Mouse (Mus musculus): ENCODE measurements around the gene Srd5a1. TPM values are rescaled to one million over a fixed set of nuclear protein-coding genes. Genes with fewer than 3 reads are reported as not detected.
"Not testable (repeated sequence)": the region's sequence is repeated elsewhere in the genome, so short reads cannot be mapped to it uniquely, and the experiment has no call there.

Srd5a1 gene
- polyA plus RNA-seq, 1 experiment from 2014 or later: 27.9 TPM

GRCm38 (mm10) chr13:69592226-69592625 lies 19.0 kb downstream of the Srd5a1 start:
- no peak overlapping the region for H3K4me2 ChIP-seq
- WGBS: 81% methylated on average over 8 of the region's 8 CpGs
- H3K9me3 ChIP-seq: no peaks in the 10 kb centered on the region
- no peak for ATAC-seq (ENCODE audit: low FRiP score, low read depth)
- H3K27ac ChIP-seq (replicated peaks): no peak overlapping the region
- H3K4me3 ChIP-seq: no peak overlapping the region
- H3K9ac ChIP-seq: no peak overlapping the region
- H3K4me1 ChIP-seq (replicated peaks): no peaks in the 10 kb centered on the region
- H3K36me3 ChIP-seq: no peaks in the 10 kb centered on the region
- H3K27me3 ChIP-seq: no peaks in the 10 kb centered on the region

- no peaks in the 10 kb centered on the region for H3K9me3 ChIP-seq
- no peaks in the 10 kb centered on the region for H3K4me1 ChIP-seq (replicated peaks)
- H3K4me3 ChIP-seq: no peak overlapping the region
- no peak overlapping the region for H3K4me2 ChIP-seq
- no peak overlapping the region for H3K27ac ChIP-seq (replicated peaks)
- no peak for ATAC-seq (ENCODE audit: low FRiP score, low read depth)
- H3K9ac ChIP-seq: no peak overlapping the region
- WGBS: 93% methylated on average over 5 of the region's 5 CpGs
- no peaks in the 10 kb centered on the region for H3K36me3 ChIP-seq
- H3K27me3 ChIP-seq: no peaks in the 10 kb centered on the region
Observed at GRCm38 (mm10) chr13:69591338-69591737, 19.9 kb downstream of the Srd5a1 start.

- Histone ChIP-seq H3K36me3 (no peaks in the 10 kb centered on the region), H3K27me3 (no peaks in the 10 kb centered on the region), H3K9me3 (no peaks in the 10 kb centered on the region), H3K9ac (no peak overlapping the region), H3K4me2 (no peak overlapping the region), H3K4me1 (replicated peaks) (no peaks in the 10 kb centered on the region), H3K27ac (replicated peaks) (no peak overlapping the region), H3K4me3 (no peak overlapping the region)
- WGBS: 73% methylated on average over 6 of the region's 6 CpGs
- ATAC-seq (ENCODE audit: low FRiP score, low read depth): no peak
Observed at GRCm38 (mm10) chr13:69588263-69588662, 23.0 kb downstream of the Srd5a1 start.

GRCm38 (mm10) chr13:69587849-69588248 lies 23.4 kb downstream of the Srd5a1 start:
- Histone ChIP-seq H3K4me3 (no peak overlapping the region), H3K9me3 (no peaks in the 10 kb centered on the region), H3K9ac (no peak overlapping the region), H3K36me3 (no peaks in the 10 kb centered on the region), H3K27me3 (no peaks in the 10 kb centered on the region), H3K4me2 (no peak overlapping the region), H3K4me1 (replicated peaks) (no peaks in the 10 kb centered on the region), H3K27ac (replicated peaks) (no peak overlapping the region)
- ATAC-seq (ENCODE audit: low FRiP score, low read depth): no peak
- WGBS: 81% methylated on average over 3 of the region's 3 CpGs

GRCm38 (mm10) chr13:69586337-69586736 lies 24.9 kb downstream of the Srd5a1 start:
- no peaks in the 10 kb centered on the region for H3K4me1 ChIP-seq (replicated peaks)
- H3K4me2 ChIP-seq: no peak overlapping the region
- no peaks in the 10 kb centered on the region for H3K36me3 ChIP-seq
- no peak overlapping the region for H3K9ac ChIP-seq
- H3K27ac ChIP-seq (replicated peaks): no peak overlapping the region
- H3K9me3 ChIP-seq: no peaks in the 10 kb centered on the region
- 64% methylated on average over 10 of the region's 10 CpGs for WGBS
- ATAC-seq (ENCODE audit: low FRiP score, low read depth): no peak
- no peaks in the 10 kb centered on the region for H3K27me3 ChIP-seq
- H3K4me3 ChIP-seq: no peak overlapping the region

- no peak overlapping the region for H3K27ac ChIP-seq (replicated peaks)
- no peaks in the 10 kb centered on the region for H3K4me1 ChIP-seq (replicated peaks)
- 70% methylated on average over 6 of the region's 6 CpGs for WGBS
Observed at GRCm38 (mm10) chr13:69585828-69586227, 25.4 kb downstream of the Srd5a1 start.

GRCm38 (mm10) chr13:69583591-69583990 lies 27.7 kb downstream of the Srd5a1 start:
- ATAC-seq (ENCODE audit: low FRiP score, low read depth): no peak
- no peaks in the 10 kb centered on the region for H3K36me3 ChIP-seq
- 94% methylated on average over 6 of the region's 6 CpGs for WGBS
- H3K27ac ChIP-seq (replicated peaks): no peak overlapping the region
- no peak overlapping the region for H3K9ac ChIP-seq
- no peaks in the 10 kb centered on the region for H3K4me1 ChIP-seq (replicated peaks)
- H3K27me3 ChIP-seq: no peaks in the 10 kb centered on the region
- H3K9me3 ChIP-seq: no peaks in the 10 kb centered on the region
- H3K4me3 ChIP-seq: no peak overlapping the region
- H3K4me2 ChIP-seq: no peak overlapping the region

More at GRCm38 (mm10) chr13:69585828-69586227, 25.4 kb downstream of the Srd5a1 start:
- H3K9ac ChIP-seq: no peak overlapping the region
- no peaks in the 10 kb centered on the region for H3K27me3 ChIP-seq
- ATAC-seq (ENCODE audit: low FRiP score, low read depth): no peak
- no peak overlapping the region for H3K4me2 ChIP-seq
- H3K4me3 ChIP-seq: no peak overlapping the region
- no peaks in the 10 kb centered on the region for H3K36me3 ChIP-seq
- no peaks in the 10 kb centered on the region for H3K9me3 ChIP-seq

GRCm38 (mm10) chr13:69582411-69582810 lies 28.8 kb downstream of the Srd5a1 start:
- Histone ChIP-seq H3K27me3 (no peaks in the 10 kb centered on the region), H3K9ac (no peak overlapping the region), H3K27ac (replicated peaks) (no peak overlapping the region), H3K4me3 (no peak overlapping the region), H3K9me3 (no peaks in the 10 kb centered on the region), H3K4me2 (no peak overlapping the region), H3K4me1 (replicated peaks) (no peaks in the 10 kb centered on the region), H3K36me3 (no peaks in the 10 kb centered on the region)
- WGBS: 93% methylated on average over 6 of the region's 6 CpGs
- no peak for ATAC-seq (ENCODE audit: low FRiP score, low read depth)

- Histone ChIP-seq H3K4me1 (replicated peaks) (no peaks in the 10 kb centered on the region), H3K27me3 (no peaks in the 10 kb centered on the region), H3K4me3 (no peak overlapping the region), H3K4me2 (no peak overlapping the region), H3K36me3 (no peaks in the 10 kb centered on the region), H3K9me3 (no peaks in the 10 kb centered on the region), H3K9ac (no peak overlapping the region), H3K27ac (replicated peaks) (no peak overlapping the region)
- 93% methylated on average over 16 of the region's 16 CpGs for WGBS
- no peak for ATAC-seq (ENCODE audit: low FRiP score, low read depth)
Observed at GRCm38 (mm10) chr13:69577181-69577834, 33.9 kb downstream of the Srd5a1 start.

GRCm38 (mm10) chr13:69576676-69577075 lies 34.6 kb downstream of the Srd5a1 start:
- Histone ChIP-seq H3K36me3 (no peaks in the 10 kb centered on the region), H3K4me1 (replicated peaks) (no peaks in the 10 kb centered on the region), H3K4me2 (no peak overlapping the region), H3K4me3 (no peak overlapping the region), H3K27ac (replicated peaks) (no peak overlapping the region), H3K9ac (no peak overlapping the region), H3K9me3 (no peaks in the 10 kb centered on the region), H3K27me3 (no peaks in the 10 kb centered on the region)
- ATAC-seq (ENCODE audit: low FRiP score, low read depth): no peak
- 61% methylated on average over 11 of the region's 11 CpGs for WGBS

GRCm38 (mm10) chr13:69572594-69572993 lies 38.6 kb downstream of the Srd5a1 start:
- 95% methylated on average over 3 of the region's 3 CpGs for WGBS
- Histone ChIP-seq H3K27me3 (no peaks in the 10 kb centered on the region), H3K27ac (replicated peaks) (no peak overlapping the region), H3K4me2 (no peak overlapping the region), H3K4me1 (replicated peaks) (no peaks in the 10 kb centered on the region), H3K4me3 (no peak overlapping the region), H3K36me3 (no peaks in the 10 kb centered on the region), H3K9me3 (no peaks in the 10 kb centered on the region), H3K9ac (no peak overlapping the region)
- ATAC-seq (ENCODE audit: low FRiP score, low read depth): no peak

GRCm38 (mm10) chr13:69569201-69569600 lies 42.0 kb downstream of the Srd5a1 start:
- H3K9me3 ChIP-seq: no peaks in the 10 kb centered on the region
- no peak overlapping the region for H3K4me2 ChIP-seq
- no peak for ATAC-seq (ENCODE audit: low FRiP score, low read depth)
- no peak overlapping the region for H3K9ac ChIP-seq
- H3K4me3 ChIP-seq: no peak overlapping the region
- H3K27me3 ChIP-seq: no peaks in the 10 kb centered on the region
- H3K36me3 ChIP-seq: no peaks in the 10 kb centered on the region
- no peak overlapping the region for H3K27ac ChIP-seq (replicated peaks)
- 86% methylated on average over 9 of the region's 9 CpGs for WGBS
- H3K4me1 ChIP-seq (replicated peaks): no peaks in the 10 kb centered on the region

GRCm38 (mm10) chr13:69565401-69565800 lies 45.8 kb downstream of the Srd5a1 start:
- 95% methylated on average over 4 of the region's 4 CpGs for WGBS
- not testable (repeated sequence) for H3K4me1 ChIP-seq (replicated peaks); ATAC-seq (ENCODE audit: low FRiP score, low read depth); H3K27me3 ChIP-seq; H3K36me3 ChIP-seq; H3K4me2 ChIP-seq; H3K4me3 ChIP-seq; H3K9ac ChIP-seq; H3K27ac ChIP-seq (replicated peaks); H3K9me3 ChIP-seq

Measured in hindbrain, embryonic 15.5 days (tissue).